Mouse (Mus musculus): ENCODE data around the gene Lingo3. TPM values are rescaled to one million over a fixed set of nuclear protein-coding genes. Genes with fewer than 3 reads are reported as not detected.
A peak's percentile ranks its signal among the peaks of the same experiment; 100 is the strongest.
"Not testable (repeated sequence)": the region's sequence is repeated elsewhere in the genome, so short reads cannot be mapped to it uniquely, and the experiment has no call there.

The Lingo3 gene
- total RNA-seq, 2 experiments from 2014 or later = not detected

DNA sequence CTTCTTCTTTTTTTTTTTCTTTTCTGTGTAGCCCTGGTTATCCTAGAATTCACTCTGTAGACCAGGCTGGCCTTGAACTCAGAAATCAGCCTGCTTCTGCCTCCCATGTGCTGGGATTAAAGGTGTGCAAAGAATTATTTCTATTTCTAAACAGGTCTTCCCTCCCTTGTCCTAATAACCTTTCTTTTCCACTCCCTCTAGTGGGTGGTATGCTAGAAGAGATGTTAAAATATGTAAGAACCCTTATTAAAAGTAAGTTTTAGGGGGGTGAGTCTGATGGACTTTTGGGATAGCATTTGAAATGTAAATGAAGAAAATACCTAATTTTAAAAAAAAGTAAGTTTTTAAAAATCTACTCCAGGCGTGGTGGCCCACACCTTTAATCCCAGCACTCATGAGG is 20.5 kb downstream of the Lingo3 start:
- no peak for ATAC-seq (replicated peaks; ENCODE audit: poor library complexity)

DNA sequence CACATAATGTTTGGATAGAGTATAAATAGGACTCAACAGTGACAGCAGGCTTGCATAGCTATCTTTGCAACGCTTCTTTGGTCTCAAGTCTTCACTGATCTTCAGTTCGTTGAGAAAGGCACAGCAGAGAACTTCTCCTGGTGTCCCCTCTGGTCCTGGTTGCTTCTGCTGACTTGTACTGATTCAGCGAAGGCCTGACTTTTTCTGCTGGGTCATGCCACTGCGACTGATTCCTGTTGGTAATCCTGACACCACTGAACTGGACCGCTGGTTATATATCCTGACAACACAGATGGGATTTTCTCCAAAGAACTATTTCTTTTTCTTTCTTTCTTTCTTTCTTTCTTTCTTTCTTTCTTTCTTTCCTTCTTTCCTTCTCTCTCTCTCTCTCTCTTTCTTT is 21.3 kb downstream of the Lingo3 start:
- no peak for ATAC-seq (replicated peaks; ENCODE audit: poor library complexity)

DNA sequence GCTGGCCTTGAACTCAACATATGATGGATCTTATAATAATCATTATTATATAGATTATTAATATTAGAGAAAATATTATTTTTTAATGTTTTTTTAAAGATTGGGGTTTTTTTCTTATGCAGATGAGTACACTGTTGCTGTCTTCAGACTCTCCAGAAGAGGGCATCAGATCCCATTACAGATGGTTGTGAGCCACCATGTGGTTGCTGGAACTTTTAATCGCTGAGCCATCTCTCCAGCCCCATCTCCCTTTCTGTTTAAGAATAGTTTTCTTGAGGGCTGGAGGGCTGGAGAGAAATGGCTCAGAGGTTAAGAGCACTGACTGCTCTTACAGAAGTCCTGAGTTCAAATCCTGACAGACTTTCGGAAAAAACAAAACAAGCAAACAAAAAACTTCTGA is 21.8 kb downstream of the Lingo3 start:
- ATAC-seq (replicated peaks; ENCODE audit: poor library complexity) = no peak

- ATAC-seq (replicated peaks; ENCODE audit: poor library complexity) = no peak
Measured at GRCm38 (mm10) chr10:80819406-80819805, 24.4 kb downstream of the Lingo3 start.

DNA sequence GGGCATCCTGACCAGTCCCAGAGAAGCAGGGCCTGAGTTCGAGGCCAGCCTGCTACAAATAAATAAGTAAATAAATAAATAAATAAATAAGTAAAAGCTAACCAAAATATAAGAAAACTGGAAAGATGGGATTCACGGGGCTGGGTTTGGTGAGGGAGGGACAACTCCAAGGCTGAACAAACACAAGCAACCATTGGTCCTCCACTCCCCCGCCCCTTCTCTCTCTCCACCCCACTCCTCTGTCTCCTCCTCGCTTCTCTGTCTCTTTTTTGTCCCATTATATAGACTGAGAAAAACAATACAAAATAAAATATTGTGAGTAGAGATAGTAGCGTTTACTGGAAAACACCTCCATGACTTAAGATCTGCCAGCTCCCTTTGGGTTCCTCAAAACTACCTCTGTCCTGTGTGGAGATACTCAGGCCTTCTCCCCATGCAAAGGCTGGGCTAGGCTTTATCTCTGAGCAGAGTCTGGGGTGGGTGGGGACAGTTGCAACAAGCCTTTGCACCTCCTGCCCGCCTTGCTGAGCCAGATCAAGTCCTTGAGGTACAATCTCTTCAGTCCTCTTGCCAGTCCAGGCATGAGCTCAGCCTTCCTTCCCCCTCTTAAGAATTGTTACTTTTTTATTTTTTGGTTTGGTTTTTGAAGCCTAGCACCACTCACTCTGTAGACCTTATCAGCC is 25.1 kb downstream of the Lingo3 start:
- peak; percentile 96 for ATAC-seq (replicated peaks; ENCODE audit: poor library complexity)

- not testable (repeated sequence) for ATAC-seq (replicated peaks; ENCODE audit: poor library complexity)
Measured at GRCm38 (mm10) chr10:80817955-80818354, 25.9 kb downstream of the Lingo3 start.

- no peak for ATAC-seq (replicated peaks; ENCODE audit: poor library complexity)
Measured at GRCm38 (mm10) chr10:80817164-80817563, 26.7 kb downstream of the Lingo3 start.

DNA sequence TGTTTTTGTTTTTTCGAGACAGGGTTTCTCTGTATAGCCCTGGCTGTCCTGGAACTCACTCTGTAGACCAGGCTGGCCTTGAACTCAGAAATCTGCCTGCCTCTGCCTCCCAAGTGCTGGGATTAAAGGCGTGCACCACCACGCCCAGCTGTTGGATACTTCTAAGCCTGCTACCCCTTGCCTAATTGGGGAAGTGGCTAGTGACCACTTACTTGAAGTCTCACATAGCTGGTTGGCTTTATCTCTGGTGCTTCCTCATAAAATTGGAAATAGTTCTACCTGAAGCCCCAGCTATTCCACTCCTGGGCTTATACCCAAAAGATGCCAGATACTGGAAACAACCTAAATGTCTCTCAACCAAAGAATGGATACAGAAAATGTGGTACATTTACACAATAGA is 27.5 kb downstream of the Lingo3 start:
- not testable (repeated sequence) for ATAC-seq (replicated peaks; ENCODE audit: poor library complexity)

DNA sequence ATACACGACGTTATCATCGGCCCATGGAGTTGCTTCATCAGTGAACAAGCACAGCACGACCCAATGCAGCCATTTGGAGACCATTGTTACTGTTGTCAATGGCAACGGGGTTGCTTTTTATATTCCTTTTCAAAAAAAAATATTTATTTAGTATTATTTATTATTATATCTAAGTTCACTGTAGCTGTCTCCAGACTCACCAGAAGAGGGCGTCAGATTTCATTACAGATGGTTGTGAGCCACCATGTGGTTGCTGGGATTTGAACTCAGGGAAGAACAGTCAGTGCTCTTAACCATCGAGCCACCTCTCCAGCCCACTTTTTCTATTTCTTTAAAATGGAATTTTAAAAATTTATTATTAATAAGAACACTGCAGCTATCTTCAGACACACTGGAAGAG is 29.0 kb downstream of the Lingo3 start:
- ATAC-seq (replicated peaks; ENCODE audit: poor library complexity) = no peak

- no peak for ATAC-seq (replicated peaks; ENCODE audit: poor library complexity)
Measured at GRCm38 (mm10) chr10:80813366-80813765, 30.5 kb downstream of the Lingo3 start, which contains the start of gene Jsrp1. Gene Jsrp1, minus strand, starts transcription at chr10:80813498.

GRCm38 (mm10) chr10:80812391-80813041 is 31.3 kb downstream of the Lingo3 start:
- ATAC-seq (replicated peaks; ENCODE audit: poor library complexity) = no peak

- no peak for ATAC-seq (replicated peaks; ENCODE audit: poor library complexity)
Measured at GRCm38 (mm10) chr10:80810084-80810483, 33.8 kb downstream of the Lingo3 start.

DNA sequence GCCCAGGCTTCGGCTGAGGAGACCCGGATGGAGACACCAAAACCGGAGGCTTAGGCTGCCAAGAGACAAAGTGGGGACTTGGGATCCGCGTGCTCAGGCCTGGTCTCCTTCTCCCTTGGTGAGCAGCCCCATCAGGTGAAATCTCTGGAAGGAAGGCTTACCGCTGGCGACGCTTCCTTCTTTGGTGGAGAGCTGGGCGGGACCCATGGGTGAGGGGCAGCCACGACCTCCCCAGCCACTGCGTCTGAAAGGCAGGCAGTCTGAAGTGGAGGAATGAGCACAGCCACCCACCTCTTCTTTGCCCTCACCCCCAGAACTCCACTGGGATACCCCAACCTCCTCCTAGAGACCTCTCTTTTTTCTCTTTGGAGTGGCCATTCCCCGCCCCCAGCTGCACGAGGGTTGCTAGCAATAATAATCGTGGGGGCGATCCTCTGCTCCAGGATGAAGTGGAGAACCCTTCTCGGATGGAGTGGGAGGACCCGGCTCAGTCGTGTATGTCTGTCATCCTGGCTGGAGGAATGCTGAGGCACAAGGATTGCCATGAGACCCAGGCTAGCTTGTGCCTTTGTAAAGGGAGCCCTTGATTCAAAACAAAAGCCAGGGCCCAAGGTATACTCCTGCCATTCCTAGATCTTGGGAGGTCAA is 34.7 kb downstream of the Lingo3 start:
- ATAC-seq (replicated peaks; ENCODE audit: poor library complexity) = no peak

- ATAC-seq (replicated peaks; ENCODE audit: poor library complexity) = no peak
Measured at GRCm38 (mm10) chr10:80808099-80808984, 35.5 kb downstream of the Lingo3 start.

- peak; percentile 48 for ATAC-seq (replicated peaks; ENCODE audit: poor library complexity)
Measured at GRCm38 (mm10) chr10:80807057-80807627, 36.7 kb downstream of the Lingo3 start.

- ATAC-seq (replicated peaks; ENCODE audit: poor library complexity) = peak; percentile 6; the same call in 1 of the 2 replicates
Measured at GRCm38 (mm10) chr10:80806341-80807056, 37.3 kb downstream of the Lingo3 start.

- ATAC-seq (replicated peaks; ENCODE audit: poor library complexity) = peak; percentile 77
Measured at GRCm38 (mm10) chr10:80805925-80806324, 37.9 kb downstream of the Lingo3 start.

DNA sequence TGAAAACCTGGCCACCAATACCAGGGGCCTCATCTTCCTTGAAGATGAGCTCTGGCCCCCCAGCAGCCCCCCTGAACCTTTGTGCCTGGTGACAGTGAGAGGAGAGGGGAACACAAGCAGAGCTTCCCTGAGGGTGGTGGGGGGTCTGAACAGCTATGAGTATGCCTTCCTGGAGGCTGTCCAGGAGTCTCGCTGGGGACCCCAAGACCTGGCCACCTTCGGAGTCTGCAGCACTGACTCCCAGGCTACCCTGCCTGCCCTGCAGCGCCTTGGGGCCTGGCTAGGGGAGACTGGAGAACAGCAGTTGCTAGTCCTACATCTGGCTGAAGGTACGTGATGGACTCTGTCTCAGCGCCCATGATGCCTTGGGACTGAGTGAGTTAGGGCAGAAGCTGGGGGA is 38.5 kb downstream of the Lingo3 start:
- ATAC-seq (replicated peaks; ENCODE audit: poor library complexity) = no peak

GRCm38 (mm10) chr10:80804916-80805315 is 38.9 kb downstream of the Lingo3 start, which contains the start of gene Amh:
Gene Amh, plus strand, starts transcription at chr10:80805243.
- no peak for ATAC-seq (replicated peaks; ENCODE audit: poor library complexity)

- no peak for ATAC-seq (replicated peaks; ENCODE audit: poor library complexity)
Measured at GRCm38 (mm10) chr10:80804340-80804739, 39.5 kb downstream of the Lingo3 start.
